In genomic region chr9:101863130-101863529, GRCm38 (mm10) we compare ENCODE assay signal across 10 mouse cellular contexts. TPM values are rescaled to one million over a fixed set of nuclear protein-coding genes. Genes with fewer than 3 reads are reported as not detected.
DNase-seq lines count a peak whose midpoint lies in the region; ATAC-seq and TF ChIP-seq lines count a peak whose summit lies in the region.
"Had no signal": no experiment of that assay in that cellular context is flagged by ENCODE, and none has a peak within 500 bp of the region (broad histone marks: within the 10 kb centered on the region; RNA-seq: fewer than 3 reads in every experiment).

No protein-coding gene starts in this region.

- H3K27ac ChIP-seq in forebrain, embryonic 12.5 days = 0 out of 2 replicates have a peak overlapping the region, but pooled peaks have one; percentile 21
- H3K27ac ChIP-seq in forebrain, embryonic 10.5 days = no peak overlapping the region
- H3K27ac ChIP-seq in stomach, postnatal 0 days (replicated peaks) = 0 out of 2 replicates have a peak overlapping the region, but pooled peaks have one; percentile 53
- H3K27ac ChIP-seq: limb, embryonic 10.5 days had no signal

- WGBS in forebrain, embryonic 12.5 days = 77% methylated on average over 5 of the region's 5 CpGs
- WGBS in forebrain, embryonic 10.5 days = 87% methylated on average over 5 of the region's 5 CpGs
- 45% methylated on average over 5 of the region's 5 CpGs for WGBS in stomach, postnatal 0 days

- no peaks in the 10 kb centered on the region for H3K36me3 ChIP-seq in forebrain, embryonic 12.5 days (replicated peaks)
- no peaks in the 10 kb centered on the region for H3K36me3 ChIP-seq in forebrain, embryonic 10.5 days (replicated peaks)
- no peaks in the 10 kb centered on the region for H3K36me3 ChIP-seq in stomach, postnatal 0 days (ENCODE audit: control insufficient read depth, insufficient read depth, low read length)
- H3K36me3 ChIP-seq: limb, embryonic 10.5 days had no signal

- no peak overlapping the region for H3K9ac ChIP-seq in forebrain, embryonic 12.5 days
- no peak overlapping the region for H3K9ac ChIP-seq in stomach, postnatal 0 days (ENCODE audit: low read length)

- no peaks in the 10 kb centered on the region for H3K9me3 ChIP-seq in forebrain, embryonic 12.5 days
- no peaks in the 10 kb centered on the region for H3K9me3 ChIP-seq in forebrain, embryonic 10.5 days
- H3K9me3 ChIP-seq in stomach, postnatal 0 days (ENCODE audit: control insufficient read depth, low read length) = no peaks in the 10 kb centered on the region
- H3K9me3 ChIP-seq: limb, embryonic 10.5 days had no signal

- no peak overlapping the region for H3K4me2 ChIP-seq in forebrain, embryonic 12.5 days
- no peak overlapping the region for H3K4me2 ChIP-seq in stomach, postnatal 0 days (replicated peaks; ENCODE audit: low read depth)

- no peak for TF ChIP-seq EP300 in stomach, postnatal 0 days (optimal IDR thresholded peaks at IDR 0.05)

- TF ChIP-seq CTCF in stomach, postnatal 0 days (IDR thresholded peaks at IDR 0.05; ENCODE audit: low read depth) = no peak

- no peak overlapping the region for H3K4me3 ChIP-seq in forebrain, embryonic 12.5 days (replicated peaks)
- H3K4me3 ChIP-seq in forebrain, embryonic 10.5 days = no peak overlapping the region
- no peak overlapping the region for H3K4me3 ChIP-seq in stomach, postnatal 0 days (ENCODE audit: low read depth, low read length)
- H3K4me3 ChIP-seq: limb, embryonic 10.5 days had no signal

- H3K27me3 ChIP-seq in forebrain, embryonic 12.5 days = no peaks in the 10 kb centered on the region
- H3K27me3 ChIP-seq in forebrain, embryonic 10.5 days (ENCODE audit: poor library complexity, severe bottlenecking) = no peaks in the 10 kb centered on the region
- no peaks in the 10 kb centered on the region for H3K27me3 ChIP-seq in stomach, postnatal 0 days (ENCODE audit: control insufficient read depth, insufficient read depth, low read length)

- DNase-seq in forebrain, embryonic 10.5 days (ENCODE audit: extremely low spot score, low spot score) = no peak
- peak; percentile 3 for DNase-seq in urinary bladder, postnatal 25 days (ENCODE audit: low spot score)
- DNase-seq in urinary bladder, adult 2 months (ENCODE audit: low spot score) = no peak
- DNase-seq in lung, postnatal 14 days = peak; percentile 42
- no peak for DNase-seq in stomach, postnatal 0 days (ENCODE audit: low spot score)
- DNase-seq in layer of hippocampus, adult 18-20 months (ENCODE audit: low spot score in 2 of 2) = no peak
- DNase-seq in right cerebral cortex, adult 2 months (ENCODE audit: low spot score in 2 of 2) = no peak
- DNase-seq: kidney, adult 11 months had no signal

- no peak for ATAC-seq in forebrain, embryonic 12.5 days (ENCODE audit: low FRiP score)
- no peak; the same call in 1 of the 2 replicates for ATAC-seq in stomach, postnatal 0 days (ENCODE audit: low FRiP score, low TSS enrichment)

- peaks cover 19% of the 10 kb centered on the region for H3K4me1 ChIP-seq in forebrain, embryonic 12.5 days
- peaks cover 24% of the 10 kb centered on the region for H3K4me1 ChIP-seq in forebrain, embryonic 10.5 days
- no peaks in the 10 kb centered on the region for H3K4me1 ChIP-seq in stomach, postnatal 0 days (replicated peaks; ENCODE audit: control insufficient read depth, insufficient read depth)
- H3K4me1 ChIP-seq: limb, embryonic 10.5 days had no signal

RNA-seq across cellular contexts. Expression of gene 9630041A04Rik, which starts 1.5 kb away (rescaled TPM):
- 0.20 TPM in 1 of 2 replicates, not detected in the other for polyA plus RNA-seq in forebrain, embryonic 12.5 days (2016; fragmentation: Nextera tagmentation; extraction: Ambion mirVana)
- not detected in 2 replicates for polyA plus RNA-seq in forebrain, embryonic 10.5 days (2016; fragmentation: Nextera tagmentation; extraction: Ambion mirVana)
- not detected in 2 replicates for polyA plus RNA-seq in urinary bladder, adult 2 months (2012; rRNA removed)
- polyA plus RNA-seq in stomach, postnatal 0 days (2015; fragmentation: Nextera tagmentation; extraction: Ambion mirVana) = not detected in 2 replicates
- total RNA-seq in layer of hippocampus, adult 18-20 months (2021) = not detected
- polyA plus RNA-seq: limb, embryonic 10.5 days had no signal

Comparison
In these comparisons a context has a peak if more than half of its experiments do, and no peak if none do; other contexts are left out.
1. DNase-seq: peak in urinary bladder, postnatal 25 days (single experiment) and lung, postnatal 14 days (single experiment); none in forebrain, embryonic 10.5 days (single experiment), urinary bladder, adult 2 months (single experiment), stomach, postnatal 0 days (single experiment), layer of hippocampus, adult 18-20 months (0 of 2) and right cerebral cortex, adult 2 months (0 of 2).